Mouse (Mus musculus) liver, embryonic 11.5 days (tissue): ENCODE results near the gene Polr2l. TPM values are rescaled to one million over a fixed set of nuclear protein-coding genes. Genes with fewer than 3 reads are reported as not detected.

Source experiments
- ATAC-seq: fragments of 200-750 bp; cut with Nextera tagmentation; replicated peaks from 2 replicates; pipeline ENCODE4 v1.8.0; 2017; ENCODE audit warnings: moderate number of reproducible peaks, mild to moderate bottlenecking, moderate TSS enrichment, moderate library complexity; ENCODE audit not compliant: low FRiP score
- DNase-seq: peaks from one replicate; pipeline ENCODE4 v3.0.0-alpha.2; 2017; ENCODE audit warnings: low spot score
- H3K27ac ChIP-seq: fragments of 300-500 bp; sonication (generic); 2 replicates; pipeline ENCODE4 v1.5.1; 2014; ENCODE audit warnings: mild to moderate bottlenecking, low read depth, low read length, control low read depth
- H3K27me3 ChIP-seq: fragments of 300-500 bp; sonication (generic); replicated peaks from 2 replicates; pipeline ENCODE4 v1.6.1; 2014; ENCODE audit warnings: low read length, mixed read lengths; ENCODE audit not compliant: control insufficient read depth, insufficient read depth
- H3K36me3 ChIP-seq: fragments of 300-500 bp; sonication (generic); 2 replicates; pipeline ENCODE4 v1.6.1; 2014; ENCODE audit warnings: mild to moderate bottlenecking, low read length, moderate library complexity, mixed read lengths; ENCODE audit not compliant: control insufficient read depth, insufficient read depth
- H3K4me1 ChIP-seq: fragments of 300-500 bp; sonication (generic); replicated peaks from 2 replicates; pipeline ENCODE4 v1.6.1; 2014; ENCODE audit warnings: low read length, mixed read lengths; ENCODE audit not compliant: control insufficient read depth, insufficient read depth
- H3K4me2 ChIP-seq: fragments of 300-500 bp; sonication (generic); 2 replicates; pipeline ENCODE4 v1.6.1; 2014; ENCODE audit warnings: mild to moderate bottlenecking, control low read depth, moderate library complexity
- H3K4me3 ChIP-seq: fragments of 300-500 bp; sonication (generic); 2 replicates; pipeline ENCODE4 v1.5.1; 2014; ENCODE audit warnings: low read depth, low read length, control low read depth
- H3K9ac ChIP-seq: fragments of 300-500 bp; sonication (generic); 2 replicates; pipeline ENCODE4 v1.6.1; 2014; ENCODE audit warnings: low read depth, low read length, control low read depth
- H3K9me3 ChIP-seq: fragments of 300-500 bp; sonication (generic); 2 replicates; pipeline ENCODE4 v1.6.1; 2016; ENCODE audit warnings: low read length, inconsistent platforms, mixed read lengths; ENCODE audit not compliant: control insufficient read depth
- WGBS: fragments of 180-500 bp; shearing (Covaris S2); extraction: QIAGEN DNeasy Blood & Tissue Kit; methylation state at CpG from one replicate; pipeline ENCODE4 v1.1.7; 2014; 5-methylcytosine and 5-hydroxymethylcytosine counted together
- polyA plus RNA-seq: library from polyadenylated mRNA; unstranded; fragments of >200 nt; fragmentation: Nextera tagmentation; extraction: Ambion mirVana; gene quantifications from 2 replicates; pipeline ENCODE4 v1.2.1, GENCODE M21; 2014

The Polr2l gene
- polyA plus RNA-seq, 1 experiment from 2014 or later: 104 TPM

DNA sequence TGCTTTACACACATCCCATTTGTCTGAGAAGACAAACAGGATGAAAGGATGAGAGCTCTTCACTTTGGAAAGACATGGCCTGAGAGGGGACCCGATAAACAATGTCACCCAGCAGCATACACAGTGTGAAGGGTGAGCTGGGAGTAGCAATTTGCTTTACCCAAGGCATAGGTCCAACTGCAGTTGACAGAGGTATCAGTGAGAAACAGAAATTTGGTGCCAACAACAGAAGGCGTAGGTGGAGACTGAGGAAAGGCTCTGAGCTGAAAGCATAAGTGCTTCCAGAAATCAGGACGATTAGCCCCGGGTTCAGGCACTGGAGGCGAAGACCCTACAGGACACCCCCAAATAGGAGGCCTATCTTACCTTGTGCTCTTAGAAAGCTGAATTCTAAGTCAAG is 35.3 kb upstream of the Polr2l start:
- DNase-seq (no peak), ATAC-seq (no peak)
- Histone ChIP-seq H3K36me3 (peaks cover 12% of the 10 kb centered on the region; the same call in 1 of the 2 replicates), H3K4me3 (no peak overlapping the region), H3K4me2 (no peak overlapping the region), H3K9ac (no peak overlapping the region), H3K27ac (no peak overlapping the region), H3K27me3 (no peaks in the 10 kb centered on the region), H3K4me1 (peaks cover 17% of the 10 kb centered on the region; the same call in 1 of the 2 replicates), H3K9me3 (no peaks in the 10 kb centered on the region)
- WGBS: 90% methylated on average over 5 of the region's 5 CpGs

DNA sequence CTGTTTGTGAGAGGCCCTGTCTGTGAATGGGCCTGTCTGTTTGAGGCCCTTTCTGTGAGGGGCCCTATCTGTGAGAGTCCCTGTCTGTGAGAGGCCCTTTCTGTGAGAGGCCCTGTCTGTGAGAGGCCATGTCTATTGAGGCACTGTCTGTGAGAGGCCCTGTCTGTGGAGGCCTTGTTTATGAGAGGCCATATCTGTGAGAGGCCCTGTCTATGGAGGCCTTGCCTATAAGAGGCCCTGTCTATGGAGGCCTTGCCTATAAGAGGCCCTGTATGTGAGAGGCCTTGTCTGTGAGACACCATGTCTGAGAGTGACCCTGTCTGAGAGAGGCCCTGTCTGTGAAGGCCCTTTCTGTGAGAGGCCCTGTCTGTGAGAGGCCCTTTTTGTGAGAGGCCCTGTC is 33.2 kb upstream of the Polr2l start:
- Histone ChIP-seq H3K36me3 (0 out of 2 replicates have a peak, but pooled peaks cover 9% of the 10 kb centered on the region), H3K9ac (peak overlapping the region; percentile 71), H3K9me3 (no peaks in the 10 kb centered on the region), H3K4me1 (peaks cover 17% of the 10 kb centered on the region; the same call in 1 of the 2 replicates), H3K27me3 (no peaks in the 10 kb centered on the region), H3K4me3 (peak overlapping the region; percentile 23), H3K4me2 (peak overlapping the region; percentile 49), H3K27ac (peak overlapping the region; percentile 90)
- peak; percentile 88 for ATAC-seq
- no peak for DNase-seq

DNA sequence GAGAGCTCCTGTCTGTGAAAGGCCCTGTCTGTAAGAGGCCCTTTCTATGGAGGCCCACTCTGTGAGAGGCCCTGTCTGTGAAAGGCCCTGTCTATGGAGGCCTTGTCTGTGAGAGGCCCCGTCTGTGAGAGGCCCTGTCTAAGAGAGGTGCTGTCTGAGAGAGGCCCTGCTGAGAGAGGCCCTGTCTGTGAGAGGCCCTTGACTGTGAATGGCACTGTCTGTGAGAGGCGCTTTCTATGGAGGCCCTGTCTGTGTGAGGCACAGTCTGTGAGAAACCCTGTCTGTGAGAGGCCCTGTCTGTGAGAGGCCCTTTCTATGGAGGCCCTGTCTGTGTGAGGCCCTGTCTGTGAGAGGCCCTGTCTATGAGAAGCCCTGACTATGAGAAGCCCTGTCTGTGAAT is 31.3 kb upstream of the Polr2l start:
- Histone ChIP-seq H3K9me3 (no peaks in the 10 kb centered on the region), H3K4me2 (peak overlapping the region; percentile 49), H3K4me1 (peaks cover 17% of the 10 kb centered on the region; the same call in 1 of the 2 replicates), H3K9ac (peak overlapping the region; percentile 65), H3K27ac (peak overlapping the region; percentile 59), H3K4me3 (peak overlapping the region; percentile 31), H3K36me3 (peaks cover 9% of the 10 kb centered on the region; the same call in 1 of the 2 replicates), H3K27me3 (no peaks in the 10 kb centered on the region)
- peak; percentile 68 for ATAC-seq
- no peak for DNase-seq
- 73% methylated on average over 2 of the region's 2 CpGs for WGBS

DNA sequence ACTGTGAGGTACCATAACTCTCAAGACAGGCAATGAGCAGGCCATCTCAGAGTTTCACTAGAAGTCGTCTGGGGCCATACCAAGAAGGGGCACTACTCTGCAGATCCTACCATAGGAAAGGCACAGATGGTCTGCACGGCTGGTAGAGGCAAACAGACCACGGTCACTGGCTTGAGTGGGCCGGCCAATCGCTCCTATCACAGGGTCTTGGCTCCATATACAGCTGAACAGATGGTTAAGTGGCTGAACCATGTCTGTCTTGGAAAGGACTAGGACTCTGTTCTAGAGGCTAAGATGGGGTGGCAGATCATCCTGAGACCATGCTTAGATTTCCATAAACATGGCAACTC is 27.6 kb upstream of the Polr2l start:
- peaks cover 3% of the 10 kb centered on the region; the same call in 1 of the 2 replicates for H3K36me3 ChIP-seq
- ATAC-seq (no peak), DNase-seq (no peak)
- no peak overlapping the region for H3K9ac ChIP-seq
- no peak overlapping the region for H3K4me3 ChIP-seq
- H3K4me1 ChIP-seq: peaks cover 7% of the 10 kb centered on the region; the same call in 1 of the 2 replicates
- no peak overlapping the region for H3K27ac ChIP-seq
- WGBS: 90% methylated on average over 5 of the region's 5 CpGs
- no peaks in the 10 kb centered on the region for H3K27me3 ChIP-seq
- H3K4me2 ChIP-seq: no peak overlapping the region
- H3K9me3 ChIP-seq: no peaks in the 10 kb centered on the region

DNA sequence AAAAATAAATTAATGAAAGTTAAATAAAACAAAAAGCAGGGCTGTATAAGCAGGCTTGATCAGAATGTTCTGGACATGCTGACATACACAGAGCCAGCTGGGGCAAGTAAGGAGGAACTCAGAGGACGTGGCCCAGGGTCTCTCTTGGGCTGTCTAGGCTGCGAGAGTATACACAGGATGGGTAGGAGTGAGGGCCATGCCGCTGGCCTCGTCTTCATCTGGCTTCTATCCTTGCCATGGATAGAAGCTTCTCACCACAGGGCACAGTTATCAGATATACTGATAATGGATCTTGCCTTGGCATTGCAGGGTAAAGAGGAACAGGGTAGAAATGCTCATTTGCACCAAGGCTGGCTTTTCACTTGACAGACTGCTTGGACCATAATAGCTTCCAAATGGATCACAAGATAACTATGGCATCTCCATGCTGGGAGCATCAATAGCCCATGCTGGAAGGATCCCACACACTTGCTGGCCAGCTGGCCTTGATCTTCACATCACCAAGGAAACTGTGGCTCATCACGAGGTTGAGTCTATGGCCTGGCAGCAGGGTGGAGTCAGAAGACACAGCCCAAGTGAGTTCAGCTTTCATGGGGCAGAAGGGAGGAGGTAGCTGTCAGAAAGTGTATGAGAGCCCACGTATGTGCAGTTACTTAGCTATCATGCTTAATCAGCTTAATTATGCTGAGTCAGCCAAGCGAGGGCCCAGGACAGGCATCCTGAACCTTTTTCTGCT is 27.1 kb upstream of the Polr2l start:
- ATAC-seq (no peak), DNase-seq (no peak)
- 85% methylated on average over 7 of the region's 7 CpGs for WGBS
- no peaks in the 10 kb centered on the region for H3K27me3 ChIP-seq
- H3K9ac ChIP-seq: no peak overlapping the region
- H3K27ac ChIP-seq: no peak overlapping the region
- 0 out of 2 replicates have a peak, but pooled peaks cover 3% of the 10 kb centered on the region for H3K4me1 ChIP-seq
- no peak overlapping the region for H3K4me3 ChIP-seq
- H3K36me3 ChIP-seq: peaks cover 3% of the 10 kb centered on the region; the same call in 1 of the 2 replicates
- H3K4me2 ChIP-seq: no peak overlapping the region
- no peaks in the 10 kb centered on the region for H3K9me3 ChIP-seq

DNA sequence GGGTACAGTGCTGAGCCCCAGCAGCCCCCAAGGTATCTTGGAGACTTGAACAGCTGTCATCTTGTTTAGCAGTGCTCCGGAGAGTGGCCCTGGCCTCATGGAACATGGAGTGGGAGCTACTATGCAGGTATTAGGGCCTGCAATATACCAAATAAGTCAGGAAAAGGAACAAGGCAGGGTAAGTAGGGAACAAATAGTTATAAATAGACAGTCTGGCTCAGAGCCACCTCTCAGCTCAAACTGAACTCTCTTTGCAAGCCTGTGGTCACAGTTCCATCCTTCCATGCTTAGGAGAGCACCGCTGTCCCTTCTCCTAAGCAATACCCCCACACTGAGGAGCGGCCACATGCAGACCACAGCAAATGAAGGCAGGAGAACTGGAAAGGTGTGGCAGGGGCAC is 22.7 kb upstream of the Polr2l start:
- Histone ChIP-seq H3K4me3 (no peak overlapping the region), H3K9me3 (no peaks in the 10 kb centered on the region), H3K4me2 (no peak overlapping the region), H3K9ac (no peak overlapping the region), H3K27ac (no peak overlapping the region), H3K36me3 (peaks cover 7% of the 10 kb centered on the region), H3K4me1 (no peaks in the 10 kb centered on the region), H3K27me3 (no peaks in the 10 kb centered on the region)
- WGBS: 91% methylated on average over 3 of the region's 3 CpGs
- ATAC-seq (no peak), DNase-seq (no peak)

DNA sequence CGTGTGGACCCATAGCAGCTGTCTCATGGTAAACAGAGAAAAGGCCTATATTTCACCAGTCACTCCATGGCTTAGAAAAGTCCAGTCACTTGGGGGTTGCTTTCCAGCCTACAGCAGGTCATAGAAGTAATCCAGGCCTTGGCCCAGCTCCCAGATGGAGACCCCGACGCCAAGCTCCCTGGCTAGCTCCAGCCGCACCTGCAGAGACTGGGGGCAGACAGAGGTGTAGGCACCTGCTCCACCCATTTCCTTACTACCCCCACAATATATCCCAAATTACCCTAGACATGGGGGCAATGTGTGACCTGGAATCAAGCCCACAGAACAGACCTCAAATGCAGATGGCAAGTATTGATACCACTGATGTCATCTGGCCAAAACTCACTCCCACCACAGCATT is 21.0 kb upstream of the Polr2l start:
- no peak for ATAC-seq
- H3K9me3 ChIP-seq: no peaks in the 10 kb centered on the region
- 88% methylated on average over 4 of the region's 4 CpGs for WGBS
- H3K27ac ChIP-seq: no peak overlapping the region
- DNase-seq: no peak
- no peak overlapping the region for H3K4me2 ChIP-seq
- no peaks in the 10 kb centered on the region for H3K27me3 ChIP-seq
- H3K9ac ChIP-seq: no peak overlapping the region
- 0 out of 2 replicates have a peak, but pooled peaks cover 3% of the 10 kb centered on the region for H3K4me1 ChIP-seq
- H3K36me3 ChIP-seq: peaks cover 6% of the 10 kb centered on the region
- H3K4me3 ChIP-seq: no peak overlapping the region

- H3K9me3 ChIP-seq: no peaks in the 10 kb centered on the region
- no peak for DNase-seq
- H3K4me3 ChIP-seq: no peak overlapping the region
- no peak overlapping the region for H3K9ac ChIP-seq
- H3K4me2 ChIP-seq: no peak overlapping the region
- ATAC-seq: no peak
- no peaks in the 10 kb centered on the region for H3K27me3 ChIP-seq
- H3K4me1 ChIP-seq: 0 out of 2 replicates have a peak, but pooled peaks cover 3% of the 10 kb centered on the region
- peaks cover 6% of the 10 kb centered on the region for H3K36me3 ChIP-seq
- H3K27ac ChIP-seq: no peak overlapping the region
- WGBS: 84% methylated on average over 2 of the region's 2 CpGs
Observed at GRCm38 (mm10) chr7:141495379-141495778, 20.4 kb upstream of the Polr2l start.

DNA sequence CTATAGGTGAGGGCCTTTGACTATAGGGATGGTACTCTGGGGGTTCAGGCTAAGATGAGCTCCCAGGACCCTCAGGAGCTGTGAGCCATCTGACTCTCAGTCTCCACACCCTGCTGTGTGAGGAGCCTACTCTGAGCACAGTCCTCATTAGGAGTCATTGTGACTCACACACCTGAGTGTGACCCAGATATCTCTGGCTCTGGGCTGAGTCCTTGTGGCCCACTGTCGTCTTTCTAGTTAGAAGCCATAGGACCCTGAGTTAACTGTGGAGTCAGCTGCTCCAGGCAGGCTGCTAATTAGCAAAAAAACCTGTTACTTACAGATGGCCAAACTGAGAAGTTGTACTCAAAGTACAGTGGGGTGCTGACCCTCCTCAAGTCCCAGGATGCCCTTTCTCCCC is 18.8 kb upstream of the Polr2l start:
- ATAC-seq: no peak
- Histone ChIP-seq H3K4me3 (no peak overlapping the region), H3K4me2 (no peak overlapping the region), H3K27me3 (no peaks in the 10 kb centered on the region), H3K36me3 (peaks cover 6% of the 10 kb centered on the region), H3K27ac (no peak overlapping the region), H3K9me3 (no peaks in the 10 kb centered on the region), H3K9ac (no peak overlapping the region), H3K4me1 (0 out of 2 replicates have a peak, but pooled peaks cover 3% of the 10 kb centered on the region)
- DNase-seq: no peak
- WGBS: 81% methylated on average over 1 of the region's 1 CpGs
